27 mouse cellular contexts compared by ENCODE assay signal in the genomic region with DNA sequence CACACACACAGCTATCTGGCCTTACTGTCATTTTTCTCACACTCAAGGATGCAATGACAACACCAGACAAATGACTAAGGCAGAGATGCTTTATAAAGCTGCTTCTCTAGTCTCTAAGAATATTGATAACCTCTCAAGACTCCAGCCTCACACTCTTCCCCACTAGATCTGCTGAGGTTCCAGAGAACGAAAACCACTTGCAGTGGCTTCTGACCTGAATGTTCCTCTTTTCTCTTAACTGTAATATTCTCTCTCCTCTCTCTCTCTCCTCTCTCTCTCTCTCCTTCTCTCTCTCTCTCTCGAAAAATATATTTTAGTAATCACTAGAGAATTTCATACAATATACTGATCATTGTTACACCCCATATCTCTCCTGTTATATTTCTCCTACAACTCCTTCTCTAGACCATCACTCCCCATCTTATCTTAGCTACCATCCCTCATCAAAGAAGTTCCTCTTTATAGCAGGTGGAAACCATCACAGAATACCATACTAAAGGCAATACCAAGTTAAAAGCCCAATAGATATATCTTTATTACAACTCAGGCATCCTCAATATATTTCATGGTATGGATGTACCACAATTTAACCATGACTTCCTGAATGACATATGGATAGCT. TPM values are rescaled to one million over a fixed set of nuclear protein-coding genes. Genes with fewer than 3 reads are reported as not detected.
"Had no signal": no experiment of that assay in that cellular context is flagged by ENCODE, and none has a peak within 500 bp of the region (broad histone marks: within the 10 kb centered on the region; RNA-seq: fewer than 3 reads in every experiment).

No protein-coding gene starts in this region.

- H3K36me3 ChIP-seq: heart, embryonic 10.5 days; heart, embryonic 12.5 days; hindbrain, embryonic 12.5 days; hindbrain, embryonic 15.5 days; kidney, embryonic 15.5 days; limb, embryonic 10.5 days; limb, embryonic 12.5 days; liver, embryonic 13.5 days; liver, embryonic 15.5 days had no signal

- DNase-seq: gastrocnemius, postnatal 14 days; gastrocnemius, postnatal 36 days; heart, adult 18-20 months; heart, postnatal 10 days; heart, postnatal 4 days; kidney, adult 11 months; kidney, adult 2 months; kidney, adult 9 months; kidney, postnatal 14 days; kidney, postnatal 36 days; liver; liver, embryonic 13.5 days had no signal

- H3K4me1 ChIP-seq: heart, embryonic 10.5 days; heart, embryonic 12.5 days; hindbrain, embryonic 12.5 days; hindbrain, embryonic 15.5 days; kidney, embryonic 15.5 days; limb, embryonic 10.5 days; limb, embryonic 12.5 days; liver, embryonic 13.5 days; liver, embryonic 15.5 days had no signal

- H3K4me3 ChIP-seq: heart, embryonic 10.5 days; heart, embryonic 12.5 days; hindbrain, embryonic 12.5 days; hindbrain, embryonic 15.5 days; kidney, embryonic 15.5 days; layer of hippocampus, adult 2 months; left cerebral cortex, adult 2 months; limb, embryonic 10.5 days; limb, embryonic 12.5 days; liver, embryonic 13.5 days; liver, embryonic 15.5 days had no signal

- H3K27me3 ChIP-seq: heart, embryonic 12.5 days; hindbrain, embryonic 12.5 days; hindbrain, embryonic 15.5 days; kidney, embryonic 15.5 days; limb, embryonic 12.5 days; liver, embryonic 13.5 days; liver, embryonic 15.5 days had no signal

- H3K4me2 ChIP-seq: heart, embryonic 12.5 days; hindbrain, embryonic 12.5 days; hindbrain, embryonic 15.5 days; kidney, embryonic 15.5 days; limb, embryonic 12.5 days; liver, embryonic 11.5 days; liver, embryonic 13.5 days; liver, embryonic 15.5 days had no signal

- H3K27ac ChIP-seq: heart, embryonic 10.5 days; hindbrain, embryonic 12.5 days; hindbrain, embryonic 15.5 days; hindbrain, postnatal 0 days; kidney, embryonic 15.5 days; kidney, postnatal 0 days; layer of hippocampus, adult 2 months; left cerebral cortex, adult 2 months; limb, embryonic 10.5 days; limb, embryonic 12.5 days; liver, embryonic 13.5 days; liver, embryonic 15.5 days had no signal

- H3K9ac ChIP-seq: heart, embryonic 12.5 days; hindbrain, embryonic 12.5 days; hindbrain, embryonic 15.5 days; kidney, embryonic 15.5 days; limb, embryonic 12.5 days; liver, embryonic 13.5 days; liver, embryonic 15.5 days had no signal

- H3K9me3 ChIP-seq: heart, embryonic 10.5 days; heart, embryonic 12.5 days; hindbrain, embryonic 12.5 days; hindbrain, embryonic 15.5 days; kidney, embryonic 15.5 days; limb, embryonic 10.5 days; limb, embryonic 12.5 days; liver, embryonic 13.5 days; liver, embryonic 15.5 days had no signal

- ATAC-seq: hindbrain, postnatal 0 days; intestine, embryonic 16.5 days had no signal

RNA-seq across cellular contexts. Expression of a gene that starts 42.7 kb away (rescaled TPM):
- total RNA-seq: gastrocnemius, adult 8-10 months; gastrocnemius, postnatal 36 days had no signal
- polyA plus RNA-seq: liver, embryonic 11.5 days had no signal
